Mouse (Mus musculus) liver, postnatal 0 days (tissue): ENCODE measurements around the gene Zmynd11.

Experiments used
- CTCF ChIP-seq: sonication (generic); IDR thresholded peaks from 2 replicates; pipeline ENCODE4 v1.5.1; 2016; ENCODE audit warnings: antibody characterized with exemption, low read depth
- EP300 ChIP-seq: IDR thresholded peaks from 2 replicates; pipeline ENCODE4 v1.6.1; 2016; ENCODE audit warnings: antibody characterized with exemption, low read depth, mild to moderate bottlenecking

DNA sequence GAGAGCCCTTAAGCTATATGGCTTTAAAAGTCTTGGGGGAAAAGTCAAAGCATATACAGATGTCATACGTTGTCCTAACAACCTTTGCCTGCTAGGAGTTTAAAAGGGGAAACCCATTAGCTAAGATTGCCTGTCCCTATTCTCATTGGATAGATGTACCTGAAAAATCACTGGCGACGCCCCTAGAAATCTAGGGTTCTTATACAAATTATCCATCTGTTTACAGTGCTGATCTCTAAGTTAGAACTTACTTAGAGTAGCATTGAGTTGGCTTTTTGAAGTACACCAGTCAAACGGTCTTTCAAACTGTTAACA, 364 bp upstream of the Zmynd11 start:
- no peak for TF ChIP-seq CTCF
- no peak for TF ChIP-seq EP300
